Mouse (Mus musculus) neutrophil, adult 59 days (primary cell): ENCODE measurements around the gene Rer1. TPM values are rescaled to one million over a fixed set of nuclear protein-coding genes. Genes with fewer than 3 reads are reported as not detected.

Experiments
- total RNA-seq, 2 experiments: library from RNA; stranded (reverse); gene quantifications; 1 replicate in 1 of 2; 2 replicates in 1 of 2; pipeline ENCODE4 v1.2.4; 2023

Rer1 gene
- total RNA-seq = 10 to 100 TPM; 52.7 to 55.5 TPM

GRCm38 (mm10) chr4:155086108-155087024, at the start of gene Rer1, which contains the start of gene Morn1:
TSS of gene Rer1 (minus strand) at chr4:155086382.
TSS of gene Morn1 (plus strand) at chr4:155086577.

DNA sequence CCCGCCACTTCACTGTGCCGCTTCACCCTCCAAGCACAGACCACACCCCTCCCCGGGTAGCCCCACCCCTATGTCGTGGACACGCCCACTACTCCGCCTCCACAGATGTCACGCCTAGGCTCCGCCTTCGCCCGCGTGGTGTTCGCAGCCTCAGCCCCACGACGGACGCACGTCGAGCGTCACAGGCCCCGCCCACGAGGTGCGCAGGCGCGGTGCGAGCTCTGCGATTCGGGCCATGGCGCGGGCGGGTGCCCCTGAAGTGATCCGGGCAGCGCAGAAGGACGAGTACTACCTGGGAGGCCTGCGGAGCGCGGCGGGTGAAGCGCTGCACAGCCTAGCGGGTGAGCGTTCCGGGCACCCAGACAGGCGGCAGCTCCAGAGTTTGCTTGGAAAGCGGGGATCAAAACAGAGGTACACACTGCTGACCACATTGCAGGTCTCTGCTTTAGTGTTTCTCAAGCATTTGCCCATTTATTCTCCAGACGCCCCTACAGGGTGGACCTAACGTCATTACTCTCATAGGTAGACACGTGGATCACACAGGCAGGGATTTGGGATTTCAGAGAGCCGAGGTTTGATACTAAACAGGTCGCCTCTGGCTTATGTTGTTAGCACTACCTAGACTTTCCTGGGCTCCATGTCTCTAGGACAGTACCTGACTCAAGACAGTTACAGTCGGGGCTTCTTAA, 19.2 kb downstream of the Rer1 start, which contains the start of gene Pex10:
Pex10 (plus strand) TSS at position 183 of the 689 bp plus-strand sequence.

GRCm38 (mm10) chr4:155056724-155057123, 29.5 kb downstream of the Rer1 start, which contains the start of gene Plch2:
TSS of gene Plch2 (minus strand) at chr4:155056784.

Other genes with a start within 250 kb of the Rer1 start
- not detected for gene Ttc34, start 248.9 kb downstream of the Rer1 start, total RNA-seq
- under 1 TPM in 1 of 2 experiments, not detected in 1; 0.42 TPM for gene Mmel1, start 216.8 kb downstream of the Rer1 start, total RNA-seq
- gene Fam213b, start 187.2 kb downstream of the Rer1 start, total RNA-seq = 1 to 10 TPM; 2.5 to 3.7 TPM
- 100 to 1,000 TPM in 1 of 2 experiments, 10 to 100 TPM in 1; 99.6 to 112 TPM for gene Tnfrsf14, start 157.8 kb downstream of the Rer1 start, total RNA-seq
- gene Hes5, start 125.5 kb downstream of the Rer1 start, total RNA-seq = under 1 TPM; 0.73 to 0.99 TPM
- 10 to 100 TPM; 25.1 to 31.4 TPM for gene Pank4, start 122.3 kb downstream of the Rer1 start, total RNA-seq
- not detected for gene Plch2, start 29.6 kb downstream of the Rer1 start, total RNA-seq
- 1 to 10 TPM; 3.9 to 6.7 TPM for gene Pex10, start 19.4 kb downstream of the Rer1 start, total RNA-seq
- 1 to 10 TPM in 1 of 2 experiments, under 1 TPM in 1; 0.97 to 1.2 TPM for gene Morn1, start 195 bp upstream of the Rer1 start, total RNA-seq
- gene Ski, start 136.2 kb upstream of the Rer1 start, total RNA-seq = 10 to 100 TPM; 30.4 to 32.6 TPM
- 10 to 100 TPM; 30.9 to 33.9 TPM for gene Faap20, start 163.4 kb upstream of the Rer1 start, total RNA-seq